Mouse (Mus musculus) liver, embryonic 14.5 days (tissue): ENCODE measurements around the gene Agt.

ENCODE experiments used
- CTCF ChIP-seq: IDR thresholded peaks from 2 replicates; pipeline ENCODE4 v1.5.1; 2016; ENCODE audit warnings: antibody characterized with exemption, low read depth, control low read depth
- EP300 ChIP-seq: IDR thresholded peaks from 2 replicates; pipeline ENCODE4 v1.6.1; 2016; ENCODE audit warnings: antibody characterized with exemption, low read depth

DNA sequence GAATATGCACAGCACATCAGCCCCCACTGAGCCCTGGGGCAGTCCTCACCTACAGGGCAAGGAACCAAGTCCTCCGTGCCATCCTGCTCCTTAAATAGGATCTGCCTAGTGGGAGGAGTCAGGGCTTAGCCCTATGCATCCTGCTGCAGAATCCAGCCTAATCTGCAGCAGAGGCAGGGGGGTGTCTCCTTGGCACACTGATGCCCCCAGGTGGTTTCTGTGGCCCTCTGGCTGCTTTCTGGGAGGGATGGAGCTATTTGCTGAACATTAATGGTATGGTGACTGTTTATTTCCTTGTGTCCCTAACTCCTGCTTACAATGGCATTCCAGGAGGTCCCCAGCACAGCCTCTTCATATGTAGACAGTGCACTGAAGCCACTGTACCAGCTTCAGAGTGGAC lies 21.3 kb downstream of the Agt start:
- TF ChIP-seq EP300 (no peak), CTCF (no peak)
